Mouse (Mus musculus) embryonic facial prominence, embryonic 15.5 days (tissue): ENCODE results near the gene Trmo. TPM values are rescaled to one million over a fixed set of nuclear protein-coding genes. Genes with fewer than 3 reads are reported as not detected.

Source experiments
- ATAC-seq: fragments of 200-750 bp; cut with Nextera tagmentation; 2 replicates; pipeline ENCODE4 v1.8.0; 2017; ENCODE audit warnings: low read depth, moderate TSS enrichment; ENCODE audit not compliant: insufficient number of reproducible peaks, low FRiP score, low TSS enrichment
- H3K27ac ChIP-seq: fragments of 300-500 bp; sonication (generic); replicated peaks from 2 replicates; pipeline ENCODE4 v1.5.1; 2015; ENCODE audit warnings: mild to moderate bottlenecking, inconsistent platforms
- H3K27me3 ChIP-seq: fragments of 300-500 bp; sonication (generic); 2 replicates; pipeline ENCODE4 v1.6.1; 2015; ENCODE audit warnings: inconsistent platforms
- H3K36me3 ChIP-seq: fragments of 300-500 bp; sonication (generic); 2 replicates; pipeline ENCODE4 v1.6.1; 2015; ENCODE audit warnings: mild to moderate bottlenecking, inconsistent platforms
- H3K4me1 ChIP-seq: fragments of 300-500 bp; sonication (generic); 2 replicates; pipeline ENCODE4 v1.6.1; 2015; ENCODE audit warnings: inconsistent platforms
- H3K4me2 ChIP-seq: fragments of 300-500 bp; sonication (generic); replicated peaks from 2 replicates; pipeline ENCODE4 v1.6.1; 2015; ENCODE audit warnings: mild to moderate bottlenecking, inconsistent platforms
- H3K4me3 ChIP-seq: fragments of 300-500 bp; sonication (generic); replicated peaks from 2 replicates; pipeline ENCODE4 v1.5.1; 2015; ENCODE audit warnings: mild to moderate bottlenecking, inconsistent platforms
- H3K9ac ChIP-seq: fragments of 300-500 bp; sonication (generic); 2 replicates; pipeline ENCODE4 v1.6.1; 2015; ENCODE audit warnings: inconsistent platforms
- H3K9me3 ChIP-seq: fragments of 300-500 bp; sonication (generic); replicated peaks from 2 replicates; pipeline ENCODE4 v1.6.1; 2016; ENCODE audit warnings: inconsistent platforms
- WGBS: fragments of 180-500 bp; shearing (Covaris S2); methylation state at CpG from one replicate; pipeline ENCODE4 v1.1.7; 2015; 5-methylcytosine and 5-hydroxymethylcytosine counted together
- polyA plus RNA-seq: library from polyadenylated mRNA; unstranded; fragments of >200 nt; fragmentation: Nextera tagmentation; extraction: Ambion mirVana; gene quantifications from 2 replicates; pipeline ENCODE4 v1.2.1, GENCODE M21; 2015

Trmo gene
- 9.2 and 10.8 TPM in 2 replicates for polyA plus RNA-seq

GRCm38 (mm10) chr4:46389013-46389611 lies at the start of gene Trmo:
Gene Trmo, minus strand, starts transcription at chr4:46389437.
- peak within 1 kb of the TSS; percentile 63 for H3K4me2 ChIP-seq
- H3K9ac ChIP-seq, result peak within 1 kb of the TSS; percentile 66
- WGBS, result under 1% methylated on average over 56 of the region's 56 CpGs
- no peaks in the 10 kb centered on the region for H3K27me3 ChIP-seq
- H3K27ac ChIP-seq, result peak within 1 kb of the TSS; percentile 95
- H3K9me3 ChIP-seq, result no peaks in the 10 kb centered on the region
- peak; percentile 94 for ATAC-seq
- peak within 1 kb of the TSS; percentile 74 for H3K4me3 ChIP-seq
- no peaks in the 10 kb centered on the region for H3K4me1 ChIP-seq
- H3K36me3 ChIP-seq, result peaks cover 14% of the 10 kb centered on the region; the same call in 1 of the 2 replicates

GRCm38 (mm10) chr4:46432339-46433036 lies 43.3 kb upstream of the Trmo start:
- Histone ChIP-seq H3K9ac (no peak overlapping the region), H3K4me3 (no peak overlapping the region), H3K27ac (no peak overlapping the region), H3K4me1 (no peaks in the 10 kb centered on the region), H3K4me2 (no peak overlapping the region), H3K36me3 (no peaks in the 10 kb centered on the region), H3K9me3 (no peaks in the 10 kb centered on the region), H3K27me3 (no peaks in the 10 kb centered on the region)
- no peak for ATAC-seq
- WGBS, result 85% methylated on average over 12 of the region's 12 CpGs

GRCm38 (mm10) chr4:46428903-46429499 lies 39.8 kb upstream of the Trmo start:
- Histone ChIP-seq H3K4me1 (no peaks in the 10 kb centered on the region), H3K36me3 (no peaks in the 10 kb centered on the region), H3K4me2 (no peak overlapping the region), H3K9ac (no peak overlapping the region), H3K9me3 (no peaks in the 10 kb centered on the region), H3K27me3 (no peaks in the 10 kb centered on the region), H3K27ac (no peak overlapping the region), H3K4me3 (no peak overlapping the region)
- no peak for ATAC-seq
- WGBS, result 57% methylated on average over 10 of the region's 10 CpGs

GRCm38 (mm10) chr4:46422625-46423024 lies 33.4 kb upstream of the Trmo start:
- Histone ChIP-seq H3K4me3 (no peak overlapping the region), H3K9ac (no peak overlapping the region), H3K4me1 (no peaks in the 10 kb centered on the region), H3K27me3 (no peaks in the 10 kb centered on the region), H3K9me3 (no peaks in the 10 kb centered on the region), H3K27ac (no peak overlapping the region), H3K36me3 (no peaks in the 10 kb centered on the region), H3K4me2 (no peak overlapping the region)
- no peak for ATAC-seq
- WGBS, result 77% methylated on average over 8 of the region's 8 CpGs

GRCm38 (mm10) chr4:46418851-46419250 lies 29.6 kb upstream of the Trmo start:
- H3K4me1 ChIP-seq, result no peaks in the 10 kb centered on the region
- no peaks in the 10 kb centered on the region for H3K9me3 ChIP-seq
- no peak overlapping the region for H3K27ac ChIP-seq
- no peak overlapping the region for H3K4me2 ChIP-seq
- H3K36me3 ChIP-seq, result no peaks in the 10 kb centered on the region
- 86% methylated on average over 9 of the region's 9 CpGs for WGBS
- H3K27me3 ChIP-seq, result no peaks in the 10 kb centered on the region
- ATAC-seq, result no peak
- no peak overlapping the region for H3K4me3 ChIP-seq
- no peak overlapping the region for H3K9ac ChIP-seq

GRCm38 (mm10) chr4:46417491-46417890 lies 28.3 kb upstream of the Trmo start:
- Histone ChIP-seq H3K27ac (no peak overlapping the region), H3K36me3 (no peaks in the 10 kb centered on the region), H3K4me3 (no peak overlapping the region), H3K4me1 (no peaks in the 10 kb centered on the region), H3K9ac (no peak overlapping the region), H3K9me3 (no peaks in the 10 kb centered on the region), H3K27me3 (no peaks in the 10 kb centered on the region), H3K4me2 (no peak overlapping the region)
- WGBS, result 57% methylated on average over 3 of the region's 3 CpGs
- ATAC-seq, result no peak

GRCm38 (mm10) chr4:46413406-46413805 lies 24.2 kb upstream of the Trmo start, which contains the start of gene Hemgn:
Gene Hemgn, minus strand, starts transcription at chr4:46413506.
- Histone ChIP-seq H3K4me2 (no peak within 1 kb of the TSS), H3K36me3 (no peaks in the 10 kb centered on the region), H3K27ac (no peak within 1 kb of the TSS), H3K9ac (no peak within 1 kb of the TSS), H3K9me3 (no peaks in the 10 kb centered on the region), H3K4me3 (no peak within 1 kb of the TSS), H3K27me3 (no peaks in the 10 kb centered on the region), H3K4me1 (no peaks in the 10 kb centered on the region)
- no peak for ATAC-seq
- 69% methylated on average over 7 of the region's 7 CpGs for WGBS

- ATAC-seq, result no peak
- 55% methylated on average over 1 of the region's 1 CpGs for WGBS
Measured at GRCm38 (mm10) chr4:46412113-46412512, 22.9 kb upstream of the Trmo start.

GRCm38 (mm10) chr4:46411489-46411888 lies 22.3 kb upstream of the Trmo start:
- Histone ChIP-seq H3K4me2 (no peak overlapping the region), H3K27me3 (no peaks in the 10 kb centered on the region), H3K36me3 (no peaks in the 10 kb centered on the region), H3K4me3 (no peak overlapping the region), H3K9ac (no peak overlapping the region), H3K4me1 (no peaks in the 10 kb centered on the region), H3K9me3 (no peaks in the 10 kb centered on the region), H3K27ac (no peak overlapping the region)
- WGBS, result 77% methylated on average over 6 of the region's 6 CpGs
- no peak for ATAC-seq

More at GRCm38 (mm10) chr4:46412113-46412512, 22.9 kb upstream of the Trmo start:
- H3K4me1 ChIP-seq, result no peaks in the 10 kb centered on the region
- no peak overlapping the region for H3K27ac ChIP-seq
- H3K9me3 ChIP-seq, result no peaks in the 10 kb centered on the region
- no peak overlapping the region for H3K9ac ChIP-seq
- no peak overlapping the region for H3K4me2 ChIP-seq
- no peaks in the 10 kb centered on the region for H3K27me3 ChIP-seq
- H3K36me3 ChIP-seq, result no peaks in the 10 kb centered on the region
- H3K4me3 ChIP-seq, result no peak overlapping the region

GRCm38 (mm10) chr4:46410677-46411076 lies 21.4 kb upstream of the Trmo start:
- WGBS, result 85% methylated on average over 5 of the region's 5 CpGs
- Histone ChIP-seq H3K36me3 (no peaks in the 10 kb centered on the region), H3K4me1 (no peaks in the 10 kb centered on the region), H3K9me3 (no peaks in the 10 kb centered on the region), H3K4me3 (no peak overlapping the region), H3K9ac (no peak overlapping the region), H3K27me3 (no peaks in the 10 kb centered on the region), H3K4me2 (no peak overlapping the region), H3K27ac (no peak overlapping the region)
- ATAC-seq, result no peak

- no peak overlapping the region for H3K27ac ChIP-seq
- H3K4me1 ChIP-seq, result no peaks in the 10 kb centered on the region
- no peak for ATAC-seq
- no peaks in the 10 kb centered on the region for H3K36me3 ChIP-seq
- no peaks in the 10 kb centered on the region for H3K27me3 ChIP-seq
- no peaks in the 10 kb centered on the region for H3K9me3 ChIP-seq
- WGBS, result 89% methylated on average over 8 of the region's 8 CpGs
- no peak overlapping the region for H3K9ac ChIP-seq
- H3K4me3 ChIP-seq, result no peak overlapping the region
- no peak overlapping the region for H3K4me2 ChIP-seq
Measured at GRCm38 (mm10) chr4:46406966-46407703, 17.9 kb upstream of the Trmo start.
